Mouse (Mus musculus) G1E (cell line): ENCODE data around the gene Smndc1.

ENCODE experiments used
- CTCF ChIP-seq: IDR thresholded peaks from 2 replicates; pipeline ENCODE4 v1.5.1; 2012; ENCODE audit warnings: low read depth, low read length, inconsistent platforms, mixed read lengths
- GATA1 ChIP-seq: IDR thresholded peaks from 2 replicates; pipeline ENCODE4 v1.6.1; 2012; ENCODE audit warnings: borderline replicate concordance, low read length, inconsistent platforms, mixed read lengths
- GATA2 ChIP-seq: IDR thresholded peaks from 2 replicates; pipeline ENCODE4 v1.6.1; 2012; ENCODE audit warnings: low read depth, low read length, inconsistent platforms, borderline replicate concordance
- TAL1 ChIP-seq: conservative IDR thresholded peaks from 2 replicates; pipeline ENCODE4 v1.6.1; 2012; ENCODE audit warnings: low read depth, low read length, inconsistent platforms, mixed read lengths

DNA sequence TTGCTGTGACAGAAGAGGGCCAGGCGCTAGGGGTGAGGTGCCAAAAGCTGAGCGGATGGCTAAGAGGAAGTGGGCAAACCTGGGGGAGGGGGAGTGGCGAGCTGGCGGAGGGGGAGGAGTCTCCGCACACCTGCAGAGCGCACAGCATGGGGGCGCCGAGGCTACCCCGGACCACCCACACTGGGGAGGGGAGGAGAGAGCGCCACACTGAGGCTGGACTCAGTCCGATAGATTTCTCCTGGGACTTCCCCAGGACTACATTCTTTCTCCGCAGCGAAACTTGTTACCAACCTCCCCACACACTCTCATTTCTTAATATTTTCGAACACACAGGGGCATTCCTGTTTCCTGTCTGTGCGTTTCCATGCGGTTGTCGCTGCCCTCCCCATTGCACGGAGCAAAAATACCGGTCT lies 33.0 kb upstream of the Smndc1 start:
- TF ChIP-seq CTCF (no peak), GATA2 (no peak), TAL1 (no peak), GATA1 (no peak)
